Mouse (Mus musculus) sigmoid colon, adult 10 weeks (tissue): Measurements from ENCODE around the gene Pcdh11x. TPM values are rescaled to one million over a fixed set of nuclear protein-coding genes. Genes with fewer than 3 reads are reported as not detected.

ENCODE experiments used
- polyA plus RNA-seq: library from polyadenylated mRNA; stranded (reverse); fragments of 350-450 nt; fragmentation: Illumina TruSeq; extraction: RNeasy Lipid Tissue Mini Kit (QIAGEN cat#74804); gene quantifications from one replicate; pipeline ENCODE4 v1.2.3, GENCODE M21; 2014; ENCODE audit warnings: low read depth, low replicate concordance

The Pcdh11x gene
- 0.38 TPM for polyA plus RNA-seq

DNA sequence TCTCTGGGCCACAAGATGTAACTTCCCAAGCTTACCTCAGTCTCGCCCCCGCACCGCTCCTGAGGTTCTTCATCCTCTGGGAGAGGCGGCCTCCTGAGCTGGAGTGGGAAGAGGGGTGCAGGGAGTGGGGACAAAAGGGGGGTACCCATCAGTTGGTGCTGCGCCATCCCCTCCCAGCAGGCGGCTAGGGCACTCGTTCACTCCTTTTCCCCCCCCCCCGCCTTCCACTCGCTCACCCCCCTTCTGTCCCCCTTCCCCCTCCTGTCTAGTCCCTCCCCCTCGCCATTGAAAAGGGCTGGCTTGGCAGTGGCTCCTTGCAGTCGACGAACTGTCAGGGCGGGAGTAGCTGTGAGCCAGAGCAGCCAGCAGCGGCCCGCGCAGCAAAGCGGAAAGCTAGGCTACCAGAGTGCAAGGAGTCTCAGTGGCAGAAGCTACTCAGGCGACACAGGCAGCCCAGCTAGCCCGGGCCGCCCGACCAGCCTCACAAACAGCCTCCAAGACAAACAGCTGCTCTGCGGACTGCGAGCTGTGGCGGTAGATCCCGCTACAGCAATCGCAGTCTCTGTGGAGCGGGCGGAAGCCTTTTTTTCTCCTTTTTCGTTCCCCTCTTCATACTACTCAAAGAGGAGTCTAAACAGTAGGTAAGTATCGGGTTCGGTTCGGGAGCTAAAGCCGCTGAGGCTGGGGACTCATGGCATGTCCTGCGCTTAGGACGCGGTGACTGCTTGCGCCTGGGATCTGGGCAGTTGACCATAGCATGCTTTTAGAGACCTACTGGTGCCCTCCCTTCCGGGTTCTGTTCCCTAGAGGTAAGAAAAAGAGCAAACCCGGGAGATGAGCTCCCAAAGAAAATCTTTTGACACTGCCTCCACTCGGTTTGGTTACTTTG lies at the start of gene Pcdh11x:
Pcdh11x (plus strand) TSS at position 249 of the 889 bp plus-strand sequence.

DNA sequence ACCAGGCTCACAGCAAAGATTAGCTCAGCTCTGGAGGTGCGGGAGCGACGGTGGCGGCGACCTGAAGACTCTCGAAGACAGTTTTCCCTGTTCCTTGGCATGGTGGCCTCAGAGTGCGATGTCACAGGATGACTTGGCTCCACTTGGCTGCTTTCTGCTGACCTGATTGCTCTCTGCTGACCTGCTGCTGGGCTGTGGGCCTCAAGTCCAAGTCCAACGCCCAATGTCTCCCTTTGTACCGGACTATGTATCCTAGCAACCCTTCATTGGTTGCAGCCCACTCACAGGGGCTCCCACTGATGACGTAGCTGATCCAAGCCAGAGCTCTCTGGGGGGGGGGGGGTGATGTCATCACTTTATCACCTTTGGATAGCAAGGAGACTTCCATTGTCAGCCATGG lies 22.9 kb downstream of the Pcdh11x start, which contains the start of gene H2afb3:
H2afb3 (minus strand) TSS at position 101 of the 400 bp plus-strand sequence.

Other genes with a start within 250 kb of the Pcdh11x start
- gene H2afb3, start 22.8 kb downstream of the Pcdh11x start, polyA plus RNA-seq, result not detected